Mouse (Mus musculus): ENCODE data around the gene Gin1.

The Gin1 gene

DNA sequence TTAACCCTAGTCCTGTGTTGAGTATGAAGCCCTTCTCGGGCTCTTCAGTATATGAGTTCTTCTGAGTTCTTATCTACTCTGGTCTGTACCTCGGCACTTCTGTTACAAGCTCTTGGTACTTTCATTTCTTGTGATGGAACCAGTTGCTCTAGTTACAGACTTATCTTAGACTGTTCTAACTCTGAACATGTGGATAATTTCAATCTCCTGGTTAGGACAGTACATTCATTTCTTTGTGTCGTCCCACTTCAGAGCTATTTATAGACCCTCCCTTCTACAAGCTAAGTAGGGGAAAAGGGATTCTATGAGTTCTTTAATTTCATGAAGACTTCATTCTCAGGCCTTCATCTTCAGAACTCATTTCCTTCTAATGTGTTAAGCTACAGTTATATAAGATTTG, 17.7 kb downstream of the Gin1 start:
- DNase-seq (ENCODE audit: low read depth): no peak

DNA sequence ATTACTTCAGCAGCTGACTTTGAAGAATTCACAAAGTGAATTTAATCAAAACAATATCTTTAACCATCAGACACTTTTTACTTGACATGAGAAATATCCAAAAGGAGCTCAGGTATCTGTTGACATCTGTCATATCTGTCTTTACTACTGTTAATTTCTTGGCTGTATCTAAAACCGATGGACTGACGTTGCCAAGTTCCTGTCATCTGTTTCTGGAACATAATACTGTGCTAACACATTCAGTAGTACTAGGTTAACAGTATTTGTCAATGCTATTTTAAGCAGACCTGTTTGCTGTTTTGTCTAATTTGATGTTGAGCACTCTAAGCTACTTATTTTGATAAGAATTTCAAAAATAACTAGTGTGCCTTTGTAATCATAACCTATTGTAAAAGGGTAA, 18.5 kb downstream of the Gin1 start:
- DNase-seq (ENCODE audit: low read depth): no peak

DNA sequence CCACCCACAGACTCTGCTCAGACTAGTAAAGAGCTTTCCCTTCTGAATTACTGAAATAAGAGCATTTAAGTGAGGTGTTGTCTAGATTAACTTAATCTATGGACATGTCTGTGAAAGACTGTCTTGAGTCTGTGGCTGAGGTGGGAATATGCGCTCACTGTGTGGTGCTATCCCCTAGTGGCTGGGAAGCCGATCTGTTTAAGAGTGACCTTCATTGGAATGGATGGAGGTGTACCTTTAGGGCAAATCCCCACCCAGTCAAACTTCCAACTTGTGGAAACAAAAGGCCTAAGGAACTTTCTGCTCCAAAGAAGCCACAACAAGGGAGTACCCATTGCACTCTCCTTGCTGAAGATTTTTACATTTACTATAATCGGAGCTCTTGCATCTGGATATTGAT, 24.1 kb downstream of the Gin1 start:
- DNase-seq (ENCODE audit: low read depth): no peak

DNA sequence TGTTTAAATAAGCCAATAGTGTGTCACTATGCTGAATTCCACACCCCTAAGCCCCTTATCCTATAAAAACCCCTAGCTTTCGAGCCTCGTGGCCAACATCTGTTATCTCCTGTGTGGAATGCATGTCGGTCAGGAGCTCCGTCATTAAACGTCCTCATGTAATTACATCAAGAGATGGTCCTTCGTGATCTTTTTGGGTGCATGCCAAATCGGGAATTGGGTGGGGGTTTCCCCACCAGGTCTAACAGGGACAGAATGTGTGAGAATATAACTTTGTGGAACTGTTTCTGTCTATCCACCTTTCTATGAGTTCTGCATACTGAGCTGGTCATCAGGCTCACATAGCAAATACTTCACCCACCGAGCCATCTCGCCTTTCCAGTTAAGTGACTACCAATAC, 26.0 kb downstream of the Gin1 start:
- DNase-seq (ENCODE audit: low read depth): no peak

DNA sequence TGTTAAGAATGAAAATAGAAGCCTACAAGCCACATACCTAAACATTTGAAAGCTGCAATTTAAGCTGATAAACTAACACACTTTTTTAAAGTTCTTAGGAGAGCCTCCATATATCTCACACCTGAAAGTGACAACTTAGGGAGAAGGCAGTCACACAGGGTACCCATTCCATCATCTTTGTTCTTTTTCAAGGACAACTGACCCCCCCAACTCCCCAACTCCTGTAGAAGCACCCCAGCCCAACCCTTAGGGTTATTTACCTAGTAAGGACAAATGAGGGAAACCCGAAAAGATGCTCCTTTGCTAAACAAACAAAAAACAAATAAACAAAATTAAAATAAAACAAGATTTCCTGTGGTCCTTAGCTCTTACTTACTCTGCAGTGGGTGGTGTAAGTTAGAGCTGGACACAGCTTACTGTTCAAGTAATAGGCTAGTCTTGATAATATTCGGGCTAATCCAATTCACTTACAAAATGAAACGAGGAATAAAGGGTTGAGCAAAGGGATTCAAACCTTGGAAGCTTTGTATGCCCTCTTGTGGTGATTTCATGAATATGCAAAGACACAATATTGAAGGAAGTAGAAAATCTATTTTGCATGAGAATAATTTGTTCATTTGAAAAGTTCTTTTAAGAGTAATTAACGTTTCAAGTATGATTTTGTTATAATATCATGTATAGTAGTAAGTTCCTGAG, 32.4 kb downstream of the Gin1 start:
- peak; percentile 78 for DNase-seq (ENCODE audit: low read depth)

DNA sequence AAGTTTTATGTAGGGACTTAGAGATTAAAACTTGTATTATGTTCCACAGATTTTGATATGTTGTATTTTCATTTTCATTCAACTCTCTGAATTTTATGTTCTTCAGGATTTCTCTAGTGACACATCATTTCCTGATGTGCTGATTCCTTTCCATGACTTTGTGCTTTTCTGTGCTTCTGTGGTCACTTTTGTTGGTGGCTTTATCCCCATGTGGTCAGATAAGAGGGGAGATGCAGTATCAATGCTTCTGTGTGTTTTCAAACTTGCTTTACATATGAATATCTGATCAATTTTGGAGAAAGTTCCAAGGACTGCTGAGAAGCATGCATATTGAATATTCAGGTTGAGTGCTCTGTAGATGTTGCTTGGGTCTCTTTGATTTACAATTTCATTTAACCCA, 34.5 kb downstream of the Gin1 start:
- DNase-seq (ENCODE audit: low read depth): peak; percentile 88

DNA sequence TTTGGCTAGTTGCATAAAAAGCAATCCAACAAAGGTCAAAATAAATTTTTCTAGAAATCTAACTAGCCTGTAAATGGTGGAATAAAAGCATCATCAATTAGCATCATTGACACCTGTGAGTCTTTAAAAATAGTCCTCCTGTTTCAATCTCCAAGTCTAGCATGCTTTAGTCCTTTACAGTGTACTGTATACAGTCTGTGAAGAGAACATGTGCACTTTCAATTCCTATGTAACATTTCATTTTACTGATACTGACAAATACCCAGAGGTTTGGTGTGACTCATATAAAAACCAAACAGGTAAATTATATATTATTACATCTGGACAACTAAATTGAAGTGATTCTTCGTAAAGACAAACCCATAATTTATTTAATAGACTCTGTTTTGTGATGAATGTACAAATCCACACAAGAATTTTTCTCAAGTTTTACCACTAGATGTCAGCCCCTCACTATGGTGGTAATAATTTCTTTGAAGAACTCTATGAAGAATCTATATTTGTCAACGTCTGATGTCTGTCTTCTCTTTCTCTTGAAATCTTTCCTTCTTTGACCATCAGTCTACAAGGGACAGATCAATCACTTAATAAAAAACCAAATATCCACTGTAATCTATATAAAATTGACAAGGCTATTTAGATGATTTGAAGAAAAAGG, 39.4 kb downstream of the Gin1 start:
- DNase-seq (ENCODE audit: low read depth): peak; percentile 76

DNA sequence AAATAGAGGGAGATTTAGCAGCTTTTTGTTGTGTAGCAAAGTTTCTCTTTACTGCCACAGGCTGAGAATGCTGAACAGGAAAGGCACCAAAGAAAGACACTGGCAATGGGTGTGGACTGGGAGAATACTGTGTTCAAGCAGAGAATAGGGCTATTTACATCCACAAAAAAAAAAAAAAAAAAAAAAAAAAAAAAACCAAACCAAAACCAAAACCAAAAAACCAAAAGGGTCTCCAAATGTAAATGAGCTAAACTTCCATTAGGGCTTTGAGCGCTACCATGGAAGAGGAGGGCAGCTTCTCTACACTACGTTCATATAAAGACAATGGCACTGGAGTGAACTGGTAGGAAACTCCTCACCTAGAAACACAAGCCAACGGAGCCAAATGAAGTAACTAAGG, 51.3 kb downstream of the Gin1 start:
- no peak for DNase-seq (ENCODE audit: low read depth)

DNA sequence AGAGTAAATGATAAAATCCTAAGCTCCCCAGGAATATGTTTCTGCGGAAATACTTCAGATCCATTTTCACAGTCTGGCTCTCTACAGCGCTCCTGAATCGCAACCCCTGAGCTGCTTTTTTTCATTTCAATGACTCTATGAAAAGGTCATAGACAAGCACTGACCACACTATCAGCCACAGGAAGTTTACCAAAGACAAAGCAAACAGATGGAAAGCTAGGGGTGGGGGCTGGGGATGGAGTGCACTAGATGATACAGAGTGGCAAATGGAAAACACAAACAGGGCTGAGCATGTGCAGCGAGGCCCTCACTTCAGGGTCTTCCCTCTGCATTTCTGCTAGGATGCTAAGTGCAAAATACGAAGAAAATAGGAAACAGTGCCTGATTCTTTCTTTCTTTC, 52.2 kb downstream of the Gin1 start:
- DNase-seq (ENCODE audit: low read depth): peak; percentile 65

DNA sequence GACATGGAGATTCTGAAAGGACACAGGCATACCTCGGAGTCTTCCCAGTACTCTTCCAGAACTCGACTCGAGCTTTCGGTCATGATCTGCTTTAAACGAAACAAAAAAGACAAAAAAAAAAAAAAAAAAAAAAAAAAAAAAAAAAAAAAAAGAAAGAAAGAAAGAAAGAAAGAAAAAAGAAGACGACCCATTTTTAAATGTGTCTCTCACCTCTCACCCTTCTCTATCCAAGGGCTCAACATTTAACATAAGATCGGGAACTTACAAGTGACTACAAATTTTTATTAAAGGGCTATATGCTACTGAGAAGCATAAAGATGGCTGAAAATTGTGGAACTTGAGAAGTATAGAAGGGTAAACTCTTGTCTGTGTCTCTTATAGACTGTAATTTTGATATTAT, 52.9 kb downstream of the Gin1 start:
- DNase-seq (ENCODE audit: low read depth): no peak

DNA sequence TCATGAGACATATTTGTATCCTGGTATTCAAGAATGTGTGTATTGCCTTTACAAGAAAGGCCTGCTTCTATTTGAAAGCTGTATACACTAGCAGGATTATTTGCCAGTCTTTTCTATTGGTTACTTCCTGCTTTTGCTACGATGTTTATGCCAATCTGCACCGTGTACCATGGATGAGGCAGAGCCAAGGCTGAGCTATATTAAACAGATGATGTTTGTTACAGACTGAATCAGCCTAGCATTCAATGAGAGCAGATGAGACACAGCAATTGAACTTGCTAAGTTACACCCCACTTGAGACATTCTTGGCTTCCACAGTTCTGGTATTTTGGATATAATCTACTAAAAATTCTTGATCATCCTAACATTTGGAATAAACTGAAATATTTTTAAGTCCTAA, 57.6 kb downstream of the Gin1 start:
- DNase-seq (ENCODE audit: low read depth): no peak

DNA sequence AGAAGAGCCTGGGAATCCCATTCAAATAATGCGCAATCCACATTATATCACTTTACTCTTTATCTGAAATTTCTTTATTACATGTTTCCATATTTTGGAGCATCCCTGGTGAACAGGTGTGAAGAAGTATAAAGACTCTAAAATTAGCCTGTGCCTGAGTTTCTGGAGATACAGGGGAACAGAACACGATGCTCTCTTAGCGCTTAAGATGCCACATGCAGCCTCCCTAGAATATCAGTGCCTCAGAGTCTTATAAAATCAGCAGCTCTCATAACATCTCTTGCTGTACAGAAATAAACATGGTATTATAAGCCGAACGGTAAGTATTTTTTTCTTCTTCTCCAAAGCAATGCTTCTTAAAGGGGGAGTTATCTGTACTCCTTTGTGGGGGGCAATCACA, 58.1 kb downstream of the Gin1 start:
- no peak for DNase-seq (ENCODE audit: low read depth)

DNA sequence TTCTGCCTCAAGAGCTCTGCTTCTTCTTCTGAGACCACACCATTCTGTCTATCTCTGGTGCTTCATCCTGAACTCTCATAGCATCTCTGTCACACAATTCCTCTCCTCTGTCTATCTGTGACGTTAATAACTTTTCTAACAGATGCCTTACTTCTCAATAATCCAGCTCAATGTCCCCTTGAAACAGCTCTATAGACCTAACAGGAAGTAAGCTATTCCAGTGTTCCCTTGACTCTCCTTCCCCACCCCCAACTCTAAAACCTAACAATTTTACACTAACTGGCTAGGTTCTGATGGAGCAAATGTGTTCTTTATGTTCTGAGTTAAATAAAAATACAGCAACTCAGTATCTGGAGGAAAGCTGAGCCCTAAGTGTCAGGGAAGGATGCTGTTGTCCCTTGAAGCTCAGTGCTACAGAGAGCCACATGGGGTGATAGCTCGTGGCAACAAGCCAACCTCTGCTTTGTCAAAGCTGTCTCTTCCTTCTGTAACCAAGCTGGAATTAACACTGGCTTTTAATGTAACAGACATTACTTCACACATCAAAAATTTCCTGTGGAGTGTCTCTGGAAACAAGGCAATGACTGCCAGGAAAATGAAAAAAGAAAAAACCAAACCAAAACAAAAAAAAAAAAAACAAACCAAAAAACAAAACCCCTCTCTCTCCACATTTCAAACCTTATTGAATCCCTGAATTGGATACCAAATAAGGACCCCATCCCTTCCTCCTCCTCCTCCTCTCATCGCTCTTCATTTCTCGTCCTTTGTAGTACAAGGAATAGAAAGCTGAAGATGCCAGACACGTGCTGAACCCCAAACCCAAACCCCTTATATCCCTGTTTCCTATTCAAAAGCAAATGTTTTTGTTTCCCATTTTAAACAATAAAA, 63.7 kb downstream of the Gin1 start:
- no peak for DNase-seq (ENCODE audit: low read depth)

DNA sequence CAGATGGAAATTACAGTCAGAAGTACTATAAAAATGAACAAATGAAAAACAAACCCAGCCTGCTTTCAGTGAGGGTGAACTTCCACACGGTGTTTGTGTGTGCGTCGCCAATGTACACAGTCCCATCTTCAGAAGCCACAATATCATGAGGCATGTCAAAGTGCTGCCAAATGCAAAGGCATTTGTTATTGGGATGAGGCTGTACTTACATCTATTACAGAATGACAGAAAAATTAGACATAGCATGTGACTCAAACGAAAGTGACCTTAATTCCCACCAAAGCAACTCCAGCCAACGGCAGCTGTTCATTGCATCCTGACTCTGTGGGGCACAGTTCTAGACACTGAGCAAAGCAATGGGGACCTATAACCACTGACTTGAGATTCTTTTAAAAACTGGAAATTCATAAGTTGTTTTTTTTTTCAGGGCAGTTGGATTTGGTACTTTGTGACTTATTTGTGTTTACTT, 64.4 kb downstream of the Gin1 start:
- no peak for DNase-seq (ENCODE audit: low read depth)
